Mouse (Mus musculus): ENCODE data around the gene Ern1. TPM values are rescaled to one million over a fixed set of nuclear protein-coding genes. Genes with fewer than 3 reads are reported as not detected.

Ern1 gene
- polyA plus RNA-seq, 1 experiment from 2014 or later: 8.2 TPM

GRCm38 (mm10) chr11:106354181-106354580, 133.5 kb downstream of the Ern1 start:
- no peak overlapping the region for H3K27ac ChIP-seq
- H3K36me3 ChIP-seq: no peaks in the 10 kb centered on the region
- WGBS: 64% methylated on average over 1 of the region's 1 CpGs
- H3K27me3 ChIP-seq (ENCODE audit: low read depth, poor library complexity, severe bottlenecking): no peaks in the 10 kb centered on the region
- H3K9me3 ChIP-seq (replicated peaks): no peaks in the 10 kb centered on the region
- H3K4me3 ChIP-seq: no peak overlapping the region
- peaks cover 24% of the 10 kb centered on the region for H3K4me1 ChIP-seq
- no peak for DNase-seq (ENCODE audit: low spot score)

- Histone ChIP-seq H3K27me3 (ENCODE audit: low read depth, poor library complexity, severe bottlenecking) (no peaks in the 10 kb centered on the region), H3K27ac (no peak within 1 kb of the TSS), H3K9me3 (replicated peaks) (no peaks in the 10 kb centered on the region), H3K4me1 (peaks cover 17% of the 10 kb centered on the region), H3K36me3 (no peaks in the 10 kb centered on the region), H3K4me3 (no peak within 1 kb of the TSS)
- WGBS: 92% methylated on average over 12 of the region's 12 CpGs
- DNase-seq (ENCODE audit: low spot score): no peak
These were observed 134.5 kb downstream of the Ern1 start, which contains the start of gene Scn4a for GRCm38 (mm10) chr11:106353188-106353587. Scn4a (minus strand) TSS chr11:106353288.

DNA sequence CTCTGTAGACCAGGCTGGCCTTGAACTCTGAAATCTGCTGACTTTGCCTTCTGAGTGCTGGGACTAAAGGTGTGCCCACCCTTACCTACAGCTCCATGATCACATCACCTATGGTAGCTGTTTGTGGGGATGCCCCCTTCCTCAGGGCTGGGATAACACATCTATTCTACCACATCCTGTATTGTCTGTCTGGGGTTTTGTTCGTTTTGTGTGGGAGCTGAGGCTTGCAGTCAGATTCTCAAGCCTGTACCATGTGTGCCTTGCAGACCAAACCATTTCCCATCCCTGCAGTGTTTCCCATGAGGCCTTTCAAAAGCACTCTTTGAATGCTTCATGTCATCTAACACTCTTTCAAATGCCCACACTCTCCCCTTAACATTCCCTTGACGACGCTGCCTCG, 135.7 kb downstream of the Ern1 start:
- no peak overlapping the region for H3K27ac ChIP-seq
- no peaks in the 10 kb centered on the region for H3K36me3 ChIP-seq
- no peak for DNase-seq (ENCODE audit: low spot score)
- no peak overlapping the region for H3K4me3 ChIP-seq
- H3K27me3 ChIP-seq (ENCODE audit: low read depth, poor library complexity, severe bottlenecking): no peaks in the 10 kb centered on the region
- no peaks in the 10 kb centered on the region for H3K9me3 ChIP-seq (replicated peaks)
- H3K4me1 ChIP-seq: peaks cover 17% of the 10 kb centered on the region
- WGBS: 80% methylated on average over 4 of the region's 4 CpGs

DNA sequence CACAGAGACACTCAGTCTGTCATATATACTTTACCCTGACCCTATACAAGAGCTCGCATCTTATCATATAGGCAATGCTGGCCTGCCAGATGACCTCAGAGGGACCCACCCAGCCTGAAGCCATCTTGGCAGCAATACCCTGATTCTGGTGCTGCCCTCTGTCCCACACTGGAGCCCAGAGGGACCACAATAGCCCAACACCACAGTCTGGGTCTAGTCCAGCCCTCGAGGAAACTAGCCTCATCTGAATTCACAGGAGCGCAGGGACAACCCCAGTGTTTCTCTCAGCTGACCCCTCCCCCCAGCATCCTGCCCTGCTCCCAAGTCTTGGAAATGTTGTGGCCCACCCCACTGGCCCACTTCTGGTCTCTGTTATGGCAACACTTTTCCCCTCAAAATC, 136.4 kb downstream of the Ern1 start:
- Histone ChIP-seq H3K27ac (peak overlapping the region; percentile 21; the same call in 1 of the 2 replicates), H3K36me3 (no peaks in the 10 kb centered on the region), H3K9me3 (replicated peaks) (no peaks in the 10 kb centered on the region), H3K27me3 (ENCODE audit: low read depth, poor library complexity, severe bottlenecking) (no peaks in the 10 kb centered on the region), H3K4me3 (no peak overlapping the region), H3K4me1 (peaks cover 17% of the 10 kb centered on the region)
- 71% methylated on average over 3 of the region's 3 CpGs for WGBS
- no peak for DNase-seq (ENCODE audit: low spot score)

- H3K36me3 ChIP-seq: no peaks in the 10 kb centered on the region
- H3K27ac ChIP-seq: peak overlapping the region; percentile 21; the same call in 1 of the 2 replicates
- H3K4me1 ChIP-seq: peaks cover 16% of the 10 kb centered on the region
- no peaks in the 10 kb centered on the region for H3K27me3 ChIP-seq (ENCODE audit: low read depth, poor library complexity, severe bottlenecking)
- no peak overlapping the region for H3K4me3 ChIP-seq
- 52% methylated on average over 5 of the region's 5 CpGs for WGBS
- H3K9me3 ChIP-seq (replicated peaks): no peaks in the 10 kb centered on the region
- DNase-seq (ENCODE audit: low spot score): no peak
These were observed 136.8 kb downstream of the Ern1 start for GRCm38 (mm10) chr11:106350853-106351252.

GRCm38 (mm10) chr11:106349772-106350171, 137.9 kb downstream of the Ern1 start:
- no peaks in the 10 kb centered on the region for H3K36me3 ChIP-seq
- DNase-seq (ENCODE audit: low spot score): no peak
- no peak overlapping the region for H3K27ac ChIP-seq
- no peaks in the 10 kb centered on the region for H3K9me3 ChIP-seq (replicated peaks)
- no peaks in the 10 kb centered on the region for H3K27me3 ChIP-seq (ENCODE audit: low read depth, poor library complexity, severe bottlenecking)
- peaks cover 12% of the 10 kb centered on the region for H3K4me1 ChIP-seq
- H3K4me3 ChIP-seq: no peak overlapping the region
- 86% methylated on average over 6 of the region's 6 CpGs for WGBS

- 66% methylated on average over 6 of the region's 6 CpGs for WGBS
- H3K36me3 ChIP-seq: no peaks in the 10 kb centered on the region
- no peaks in the 10 kb centered on the region for H3K27me3 ChIP-seq (ENCODE audit: low read depth, poor library complexity, severe bottlenecking)
- peaks cover 5% of the 10 kb centered on the region for H3K4me1 ChIP-seq
- H3K27ac ChIP-seq: no peak overlapping the region
- no peak overlapping the region for H3K4me3 ChIP-seq
- H3K9me3 ChIP-seq (replicated peaks): no peaks in the 10 kb centered on the region
- no peak for DNase-seq (ENCODE audit: low spot score)
These were observed 142.7 kb downstream of the Ern1 start for GRCm38 (mm10) chr11:106344910-106345309.

Other genes with a start within 250 kb of the Ern1 start
- 85.6 and 91.1 TPM in 2 replicates for gene Ftsj3, start 231.8 kb downstream of the Ern1 start, polyA plus RNA-seq (2016; fragmentation: Nextera tagmentation; extraction: Ambion mirVana)
- gene Psmc5, start 231.7 kb downstream of the Ern1 start, polyA plus RNA-seq (2016; fragmentation: Nextera tagmentation; extraction: Ambion mirVana): 415 and 441 TPM in 2 replicates
- 66.4 and 72.6 TPM in 2 replicates for gene Smarcd2, start 214.9 kb downstream of the Ern1 start, polyA plus RNA-seq (2016; fragmentation: Nextera tagmentation; extraction: Ambion mirVana)
- gene Tcam1, start 211.2 kb downstream of the Ern1 start, polyA plus RNA-seq (2016; fragmentation: Nextera tagmentation; extraction: Ambion mirVana): 0.18 and 0.36 TPM in 2 replicates
- not detected in 2 replicates for gene Gh, start 186.0 kb downstream of the Ern1 start, polyA plus RNA-seq (2016; fragmentation: Nextera tagmentation; extraction: Ambion mirVana)
- 2.4 and 2.6 TPM in 2 replicates for gene Cd79b, start 173.1 kb downstream of the Ern1 start, polyA plus RNA-seq (2016; fragmentation: Nextera tagmentation; extraction: Ambion mirVana)
- 0.03 TPM in 1 of 2 replicates, not detected in the other for gene Scn4a, start 134.6 kb downstream of the Ern1 start, polyA plus RNA-seq (2016; fragmentation: Nextera tagmentation; extraction: Ambion mirVana)
- gene Prr29, start 122.4 kb downstream of the Ern1 start, polyA plus RNA-seq (2016; fragmentation: Nextera tagmentation; extraction: Ambion mirVana): not detected in 2 replicates
- 21.8 and 24.7 TPM in 2 replicates for gene Icam2, start 99.8 kb downstream of the Ern1 start, polyA plus RNA-seq (2016; fragmentation: Nextera tagmentation; extraction: Ambion mirVana)
- gene Tex2, start 125.6 kb upstream of the Ern1 start, polyA plus RNA-seq (2016; fragmentation: Nextera tagmentation; extraction: Ambion mirVana): 6.9 and 7.2 TPM in 2 replicates